Mouse (Mus musculus): ENCODE measurements around the gene Zfp979. TPM values are rescaled to one million over a fixed set of nuclear protein-coding genes. Genes with fewer than 3 reads are reported as not detected.
"Not testable (repeated sequence)": the region's sequence is repeated elsewhere in the genome, so short reads cannot be mapped to it uniquely, and the experiment has no call there.

The Zfp979 gene
- polyA plus RNA-seq, 1 experiment from 2014 or later: 2.8 TPM

GRCm38 (mm10) chr4:147579371-147579770 is 62.9 kb downstream of the Zfp979 start:
- 93% methylated on average over 4 of the region's 4 CpGs for WGBS
- H3K4me1 ChIP-seq; H3K4me3 ChIP-seq; H3K36me3 ChIP-seq (replicated peaks); DNase-seq (ENCODE audit: extremely low spot score, low spot score); H3K27me3 ChIP-seq (ENCODE audit: poor library complexity, severe bottlenecking); H3K27ac ChIP-seq: not testable (repeated sequence)
- H3K9me3 ChIP-seq: peaks cover 24% of the 10 kb centered on the region

GRCm38 (mm10) chr4:147571156-147571555 is 71.2 kb downstream of the Zfp979 start:
- DNase-seq (ENCODE audit: extremely low spot score, low spot score); H3K36me3 ChIP-seq (replicated peaks); H3K4me3 ChIP-seq; H3K4me1 ChIP-seq; H3K27ac ChIP-seq; H3K27me3 ChIP-seq (ENCODE audit: poor library complexity, severe bottlenecking): not testable (repeated sequence)
- 88% methylated on average over 8 of the region's 8 CpGs for WGBS
- H3K9me3 ChIP-seq: peaks cover 32% of the 10 kb centered on the region

DNA sequence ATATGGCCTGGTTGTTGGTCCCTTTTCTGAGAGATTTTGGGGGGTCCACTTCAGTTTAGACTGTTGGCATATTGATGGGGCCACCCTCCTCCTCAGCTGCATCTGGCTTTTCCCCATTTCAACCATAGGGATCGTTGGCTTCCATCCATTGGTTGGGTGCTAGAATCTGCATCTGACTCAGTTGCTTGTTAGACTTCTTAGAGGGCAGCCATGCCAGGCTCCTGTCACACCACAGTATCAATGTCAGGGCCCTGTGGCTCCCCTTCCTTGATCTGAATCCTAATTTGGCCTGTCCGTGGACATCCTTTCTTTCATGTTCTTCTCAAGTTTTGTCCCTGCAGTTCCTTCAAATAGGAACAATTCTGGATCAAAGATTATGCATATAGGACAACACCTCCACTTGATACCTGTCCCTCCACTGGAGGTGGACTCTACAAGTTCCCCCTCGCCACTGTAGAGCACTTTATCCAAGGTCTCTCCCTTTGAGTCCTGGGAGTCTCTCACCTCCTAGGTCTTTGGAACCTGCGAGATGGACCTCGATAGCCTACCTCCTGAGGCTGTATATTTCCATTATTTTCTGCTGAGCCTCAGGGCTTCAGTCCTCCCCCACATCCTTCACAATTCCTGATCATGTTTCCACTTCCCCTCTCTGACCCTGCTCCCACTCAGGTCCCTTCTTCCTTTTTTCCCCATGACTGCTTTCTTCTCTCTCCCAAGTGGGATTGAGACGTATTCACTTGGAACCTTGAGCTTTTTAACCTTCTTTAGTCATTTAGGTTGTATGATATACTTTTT is 76.7 kb downstream of the Zfp979 start:
- H3K4me3 ChIP-seq: no peak overlapping the region
- DNase-seq (ENCODE audit: extremely low spot score, low spot score): no peak
- no peaks in the 10 kb centered on the region for H3K4me1 ChIP-seq
- WGBS: 75% methylated on average over 6 of the region's 6 CpGs
- H3K27me3 ChIP-seq (ENCODE audit: poor library complexity, severe bottlenecking): no peaks in the 10 kb centered on the region
- peaks cover 35% of the 10 kb centered on the region; the same call in 1 of the 2 replicates for H3K9me3 ChIP-seq
- no peak overlapping the region for H3K27ac ChIP-seq
- no peaks in the 10 kb centered on the region for H3K36me3 ChIP-seq (replicated peaks)

Other genes with a start within 250 kb of the Zfp979 start
- 6.4 and 10.5 TPM in 2 replicates for gene Zfp982, start 150.1 kb downstream of the Zfp979 start, polyA plus RNA-seq (2016; fragmentation: Nextera tagmentation; extraction: Ambion mirVana)
- 0.52 and 0.72 TPM in 2 replicates for gene Gm16503, start 102.3 kb downstream of the Zfp979 start, polyA plus RNA-seq (2016; fragmentation: Nextera tagmentation; extraction: Ambion mirVana)
- gene Zfp985, start 89.2 kb downstream of the Zfp979 start, polyA plus RNA-seq (2016; fragmentation: Nextera tagmentation; extraction: Ambion mirVana): 0.06 and 0.12 TPM in 2 replicates
- gene Zfp534, start 60.0 kb upstream of the Zfp979 start, polyA plus RNA-seq (2016; fragmentation: Nextera tagmentation; extraction: Ambion mirVana): not detected in 2 replicates
- gene Zfp984, start 167.3 kb upstream of the Zfp979 start, polyA plus RNA-seq (2016; fragmentation: Nextera tagmentation; extraction: Ambion mirVana): 8.2 and 8.4 TPM in 2 replicates
- 4.7 and 6.0 TPM in 2 replicates for gene Zfp933, start 205.9 kb upstream of the Zfp979 start, polyA plus RNA-seq (2016; fragmentation: Nextera tagmentation; extraction: Ambion mirVana)
- 70.1 and 73.4 TPM in 2 replicates for gene Miip, start 226.3 kb upstream of the Zfp979 start, polyA plus RNA-seq (2016; fragmentation: Nextera tagmentation; extraction: Ambion mirVana)
- gene Fv1, start 226.5 kb upstream of the Zfp979 start, polyA plus RNA-seq (2016; fragmentation: Nextera tagmentation; extraction: Ambion mirVana): 15.4 and 16.4 TPM in 2 replicates